Mouse (Mus musculus) megakaryocyte, embryonic 14.5 days (primary cell): ENCODE measurements around the gene Vmn2r26.
"Not testable (repeated sequence)": the region's sequence is repeated elsewhere in the genome, so short reads cannot be mapped to it uniquely, and the experiment has no call there.

Experiments
- FLI1 ChIP-seq: IDR thresholded peaks from 2 replicates; pipeline ENCODE4 v1.6.1; 2012; ENCODE audit warnings: low read length, inconsistent platforms, mixed read lengths
- GATA1 ChIP-seq: IDR thresholded peaks from 3 replicates; pipeline ENCODE4 v1.6.1; 2012; ENCODE audit warnings: mixed read lengths, low read length, inconsistent platforms, borderline replicate concordance

DNA sequence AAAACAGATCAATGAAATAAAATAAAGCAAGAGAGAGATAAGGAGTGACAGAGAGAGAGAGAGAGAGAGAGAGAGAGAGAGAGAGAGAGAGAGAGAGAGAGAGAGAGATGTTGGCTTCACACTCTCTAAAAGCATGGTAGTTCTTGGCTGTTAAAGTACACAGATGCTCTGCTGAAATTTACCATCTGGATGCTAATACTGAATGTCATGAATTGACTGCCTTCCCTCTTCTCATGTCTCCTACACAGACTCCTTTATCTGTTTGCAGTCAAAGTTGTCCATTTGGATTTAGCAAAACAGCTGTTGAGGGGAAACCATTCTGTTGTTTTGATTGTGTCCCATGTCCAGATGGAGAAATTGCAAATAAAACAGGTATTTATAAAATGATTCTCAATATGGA lies 29.2 kb downstream of the Vmn2r26 start:
- TF ChIP-seq FLI1, GATA1: not testable (repeated sequence)
